Mouse (Mus musculus) heart, embryonic 15.5 days (tissue): ENCODE data around the gene Lrguk. TPM values are rescaled to one million over a fixed set of nuclear protein-coding genes. Genes with fewer than 3 reads are reported as not detected.

Experiments used
- ATAC-seq: fragments of 200-750 bp; cut with Nextera tagmentation; replicated peaks from 2 replicates; pipeline ENCODE4 v1.8.0; 2017; ENCODE audit warnings: low read depth, moderate TSS enrichment; ENCODE audit not compliant: insufficient number of reproducible peaks, insufficient read depth, low FRiP score
- H3K27ac ChIP-seq: fragments of 300-500 bp; sonication (generic); 2 replicates; pipeline ENCODE4 v1.5.1; 2015; ENCODE audit warnings: mild to moderate bottlenecking, inconsistent platforms
- H3K27me3 ChIP-seq: fragments of 300-500 bp; sonication (generic); 2 replicates; pipeline ENCODE4 v1.6.1; 2015; ENCODE audit warnings: inconsistent platforms
- H3K36me3 ChIP-seq: fragments of 300-500 bp; sonication (generic); 2 replicates; pipeline ENCODE4 v1.6.1; 2015; ENCODE audit warnings: mild to moderate bottlenecking, inconsistent platforms
- H3K4me1 ChIP-seq: fragments of 300-500 bp; sonication (generic); replicated peaks from 2 replicates; pipeline ENCODE4 v1.6.1; 2015; ENCODE audit warnings: inconsistent platforms
- H3K4me2 ChIP-seq: fragments of 300-500 bp; sonication (generic); 2 replicates; pipeline ENCODE4 v1.6.1; 2015; ENCODE audit warnings: inconsistent platforms, mild to moderate bottlenecking, moderate library complexity
- H3K4me3 ChIP-seq: fragments of 300-500 bp; sonication (generic); 2 replicates; pipeline ENCODE4 v1.5.1; 2015; ENCODE audit warnings: mild to moderate bottlenecking, inconsistent platforms
- H3K9ac ChIP-seq: fragments of 300-500 bp; sonication (generic); 2 replicates; pipeline ENCODE4 v1.6.1; 2015; ENCODE audit warnings: mild to moderate bottlenecking, inconsistent platforms
- H3K9me3 ChIP-seq: fragments of 300-500 bp; sonication (generic); replicated peaks from 2 replicates; pipeline ENCODE4 v1.6.1; 2016; ENCODE audit warnings: inconsistent platforms
- WGBS: fragments of 180-500 bp; shearing (Covaris S2); methylation state at CpG from one replicate; pipeline ENCODE4 v1.1.7; 2015; ENCODE audit warnings: mixed read lengths; 5-methylcytosine and 5-hydroxymethylcytosine counted together
- polyA plus RNA-seq: library from polyadenylated mRNA; unstranded; fragments of >200 nt; fragmentation: Nextera tagmentation; extraction: Ambion mirVana; gene quantifications from 2 replicates; pipeline ENCODE4 v1.2.1, GENCODE M21; 2015

The Lrguk gene
- polyA plus RNA-seq, 1 experiment from 2014 or later, result 0.28 TPM

- Histone ChIP-seq H3K4me3 (no peak overlapping the region), H3K36me3 (no peaks in the 10 kb centered on the region), H3K4me2 (no peak overlapping the region), H3K9me3 (no peaks in the 10 kb centered on the region), H3K27me3 (no peaks in the 10 kb centered on the region), H3K4me1 (peaks cover 16% of the 10 kb centered on the region), H3K9ac (no peak overlapping the region), H3K27ac (no peak overlapping the region)
- no peak for ATAC-seq
- WGBS, result 49% methylated on average over 3 of the region's 3 CpGs
These were observed 4.8 kb downstream of the Lrguk start for GRCm38 (mm10) chr6:34034096-34034495.

GRCm38 (mm10) chr6:34034577-34035461, 5.6 kb downstream of the Lrguk start:
- H3K4me3 ChIP-seq, result no peak overlapping the region
- no peaks in the 10 kb centered on the region for H3K27me3 ChIP-seq
- peaks cover 13% of the 10 kb centered on the region for H3K4me1 ChIP-seq
- no peak overlapping the region for H3K4me2 ChIP-seq
- no peak overlapping the region for H3K9ac ChIP-seq
- ATAC-seq, result no peak
- no peaks in the 10 kb centered on the region for H3K36me3 ChIP-seq
- no peaks in the 10 kb centered on the region for H3K9me3 ChIP-seq
- 26% methylated on average over 15 of the region's 15 CpGs for WGBS
- H3K27ac ChIP-seq, result no peak overlapping the region

- H3K9me3 ChIP-seq, result no peaks in the 10 kb centered on the region
- H3K4me3 ChIP-seq, result no peak overlapping the region
- H3K9ac ChIP-seq, result no peak overlapping the region
- peak overlapping the region; percentile 9; the same call in 1 of the 2 replicates for H3K4me2 ChIP-seq
- WGBS, result 36% methylated on average over 12 of the region's 12 CpGs
- peaks cover 11% of the 10 kb centered on the region; the same call in 1 of the 2 replicates for H3K4me1 ChIP-seq
- ATAC-seq, result no peak; the same call in 1 of the 2 replicates
- H3K27ac ChIP-seq, result no peak overlapping the region
- H3K36me3 ChIP-seq, result no peaks in the 10 kb centered on the region
- no peaks in the 10 kb centered on the region for H3K27me3 ChIP-seq
These were observed 11.5 kb downstream of the Lrguk start for GRCm38 (mm10) chr6:34040624-34041235.

- Histone ChIP-seq H3K9me3 (no peaks in the 10 kb centered on the region), H3K4me2 (no peak overlapping the region), H3K27ac (no peak overlapping the region), H3K4me1 (peaks cover 11% of the 10 kb centered on the region; the same call in 1 of the 2 replicates), H3K27me3 (no peaks in the 10 kb centered on the region), H3K4me3 (no peak overlapping the region), H3K36me3 (no peaks in the 10 kb centered on the region), H3K9ac (no peak overlapping the region)
- ATAC-seq, result no peak
- 83% methylated on average over 11 of the region's 11 CpGs for WGBS
These were observed 12.5 kb downstream of the Lrguk start for GRCm38 (mm10) chr6:34041589-34042280.

GRCm38 (mm10) chr6:34044228-34044811, 15.1 kb downstream of the Lrguk start:
- H3K4me1 ChIP-seq, result peaks cover 13% of the 10 kb centered on the region
- no peak overlapping the region for H3K4me3 ChIP-seq
- H3K27me3 ChIP-seq, result no peaks in the 10 kb centered on the region
- H3K9ac ChIP-seq, result no peak overlapping the region
- peak overlapping the region; percentile 55 for H3K27ac ChIP-seq
- H3K4me2 ChIP-seq, result no peak overlapping the region
- ATAC-seq, result 0 out of 2 replicates have a peak, but pooled peaks have one; percentile 38
- no peaks in the 10 kb centered on the region for H3K9me3 ChIP-seq
- H3K36me3 ChIP-seq, result no peaks in the 10 kb centered on the region
- WGBS, result 39% methylated on average over 12 of the region's 12 CpGs

- Histone ChIP-seq H3K9me3 (no peaks in the 10 kb centered on the region), H3K36me3 (no peaks in the 10 kb centered on the region), H3K27ac (peak overlapping the region; percentile 55), H3K27me3 (no peaks in the 10 kb centered on the region), H3K4me1 (peaks cover 18% of the 10 kb centered on the region), H3K4me3 (no peak overlapping the region), H3K9ac (no peak overlapping the region), H3K4me2 (no peak overlapping the region)
- no peak for ATAC-seq
- WGBS, result 73% methylated on average over 9 of the region's 9 CpGs
These were observed 15.7 kb downstream of the Lrguk start for GRCm38 (mm10) chr6:34044846-34045540.

GRCm38 (mm10) chr6:34046551-34047186, 17.4 kb downstream of the Lrguk start:
- Histone ChIP-seq H3K4me1 (peaks cover 21% of the 10 kb centered on the region), H3K36me3 (no peaks in the 10 kb centered on the region), H3K9ac (no peak overlapping the region), H3K4me3 (no peak overlapping the region), H3K9me3 (no peaks in the 10 kb centered on the region), H3K4me2 (no peak overlapping the region), H3K27ac (no peak overlapping the region), H3K27me3 (no peaks in the 10 kb centered on the region)
- no peak for ATAC-seq
- 76% methylated on average over 11 of the region's 11 CpGs for WGBS

GRCm38 (mm10) chr6:34049433-34049832, 20.2 kb downstream of the Lrguk start:
- WGBS, result 69% methylated on average over 2 of the region's 2 CpGs
- no peak for ATAC-seq
- Histone ChIP-seq H3K9me3 (no peaks in the 10 kb centered on the region), H3K4me2 (no peak overlapping the region), H3K4me3 (no peak overlapping the region), H3K9ac (no peak overlapping the region), H3K27ac (no peak overlapping the region), H3K27me3 (no peaks in the 10 kb centered on the region), H3K4me1 (peaks cover 15% of the 10 kb centered on the region), H3K36me3 (no peaks in the 10 kb centered on the region)

- Histone ChIP-seq H3K4me1 (no peaks in the 10 kb centered on the region), H3K27me3 (no peaks in the 10 kb centered on the region), H3K4me2 (no peak overlapping the region), H3K36me3 (no peaks in the 10 kb centered on the region), H3K9ac (no peak overlapping the region), H3K9me3 (no peaks in the 10 kb centered on the region), H3K4me3 (no peak overlapping the region), H3K27ac (no peak overlapping the region)
- ATAC-seq, result no peak
- 79% methylated on average over 6 of the region's 6 CpGs for WGBS
These were observed 30.5 kb downstream of the Lrguk start for GRCm38 (mm10) chr6:34059741-34060140.

GRCm38 (mm10) chr6:34066790-34067189, 37.5 kb downstream of the Lrguk start:
- no peaks in the 10 kb centered on the region for H3K9me3 ChIP-seq
- H3K4me1 ChIP-seq, result no peaks in the 10 kb centered on the region
- no peaks in the 10 kb centered on the region for H3K36me3 ChIP-seq
- no peaks in the 10 kb centered on the region for H3K27me3 ChIP-seq
- WGBS, result 83% methylated on average over 7 of the region's 7 CpGs
- no peak overlapping the region for H3K4me3 ChIP-seq
- H3K9ac ChIP-seq, result no peak overlapping the region
- no peak overlapping the region for H3K4me2 ChIP-seq
- H3K27ac ChIP-seq, result no peak overlapping the region
- ATAC-seq, result no peak
